Mouse (Mus musculus) forebrain, embryonic 12.5 days (tissue): ENCODE results near the gene Elovl5. TPM values are rescaled to one million over a fixed set of nuclear protein-coding genes. Genes with fewer than 3 reads are reported as not detected.
"Not testable (repeated sequence)": the region's sequence is repeated elsewhere in the genome, so short reads cannot be mapped to it uniquely, and the experiment has no call there.

Experiments
- ATAC-seq: fragments of 200-750 bp; cut with Nextera tagmentation; 2 replicates; pipeline ENCODE4 v1.8.0; 2017; ENCODE audit warnings: moderate TSS enrichment; ENCODE audit not compliant: low FRiP score
- H3K27ac ChIP-seq: fragments of 300-500 bp; sonication (generic); 2 replicates; pipeline ENCODE4 v1.5.1; 2016; ENCODE audit warnings: mild to moderate bottlenecking
- H3K27me3 ChIP-seq: fragments of 300-500 bp; sonication (generic); 2 replicates; pipeline ENCODE4 v1.6.1; 2016; ENCODE audit warnings: mild to moderate bottlenecking
- H3K36me3 ChIP-seq: fragments of 300-500 bp; sonication (generic); replicated peaks from 2 replicates; pipeline ENCODE4 v1.6.1; 2016; ENCODE audit warnings: mild to moderate bottlenecking
- H3K4me1 ChIP-seq: fragments of 300-500 bp; sonication (generic); 2 replicates; pipeline ENCODE4 v1.6.1; 2016
- H3K4me2 ChIP-seq: fragments of 300-500 bp; sonication (generic); 2 replicates; pipeline ENCODE4 v1.6.1; 2016; ENCODE audit warnings: mild to moderate bottlenecking, moderate library complexity
- H3K4me3 ChIP-seq: fragments of 300-500 bp; sonication (generic); replicated peaks from 2 replicates; pipeline ENCODE4 v1.5.1; 2016; ENCODE audit warnings: mild to moderate bottlenecking
- H3K9ac ChIP-seq: fragments of 300-500 bp; sonication (generic); 2 replicates; pipeline ENCODE4 v1.6.1; 2016; ENCODE audit warnings: mild to moderate bottlenecking
- H3K9me3 ChIP-seq: fragments of 300-500 bp; sonication (generic); 2 replicates; pipeline ENCODE4 v1.6.1; 2016
- WGBS: fragments of 180-500 bp; shearing (Covaris S2); methylation state at CpG from one replicate; pipeline ENCODE4 v1.1.7; 2016; 5-methylcytosine and 5-hydroxymethylcytosine counted together
- polyA plus RNA-seq: library from polyadenylated mRNA; unstranded; fragments of >200 nt; fragmentation: Nextera tagmentation; extraction: Ambion mirVana; gene quantifications from 2 replicates; pipeline ENCODE4 v1.2.1, GENCODE M21; 2016

Elovl5 gene
- polyA plus RNA-seq, 1 experiment from 2014 or later: 74.6 TPM

GRCm38 (mm10) chr9:77992276-77992675 is 75.1 kb downstream of the Elovl5 start:
- Histone ChIP-seq H3K9me3 (no peaks in the 10 kb centered on the region), H3K27ac (no peak overlapping the region), H3K27me3 (no peaks in the 10 kb centered on the region), H3K4me3 (no peak overlapping the region), H3K4me1 (no peaks in the 10 kb centered on the region), H3K36me3 (no peaks in the 10 kb centered on the region), H3K9ac (no peak overlapping the region), H3K4me2 (no peak overlapping the region)
- no peak for ATAC-seq
- WGBS: 95% methylated on average over 6 of the region's 6 CpGs

DNA sequence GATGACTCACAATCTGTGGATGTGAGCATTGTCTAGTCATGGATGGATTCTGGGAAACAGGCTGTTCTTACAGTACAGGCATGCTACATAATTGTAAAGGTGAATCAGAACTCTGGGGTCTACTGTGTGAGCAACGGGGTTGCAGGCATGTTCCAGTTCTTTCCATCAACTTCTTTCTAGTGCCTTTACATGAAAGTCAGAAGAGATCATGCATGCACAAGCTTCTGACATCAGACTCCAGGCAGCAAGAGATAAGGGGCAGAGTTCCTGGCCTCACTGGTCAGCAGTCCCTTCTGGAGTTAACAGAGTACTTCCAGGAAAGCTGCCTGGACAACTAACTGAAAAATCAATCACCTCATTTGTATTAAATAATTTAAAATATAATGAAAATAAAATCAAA is 75.9 kb downstream of the Elovl5 start:
- H3K4me1 ChIP-seq: no peaks in the 10 kb centered on the region
- no peaks in the 10 kb centered on the region for H3K36me3 ChIP-seq
- H3K27ac ChIP-seq: no peak overlapping the region
- no peak overlapping the region for H3K4me3 ChIP-seq
- H3K4me2 ChIP-seq: no peak overlapping the region
- H3K27me3 ChIP-seq: no peaks in the 10 kb centered on the region
- no peak for ATAC-seq
- no peak overlapping the region for H3K9ac ChIP-seq
- no peaks in the 10 kb centered on the region for H3K9me3 ChIP-seq
- 90% methylated on average over 1 of the region's 1 CpGs for WGBS

- H3K27ac ChIP-seq, H3K4me2 ChIP-seq, ATAC-seq, H3K27me3 ChIP-seq, H3K4me3 ChIP-seq, H3K36me3 ChIP-seq, H3K9me3 ChIP-seq, H3K4me1 ChIP-seq, H3K9ac ChIP-seq: not testable (repeated sequence)
- WGBS: 87% methylated on average over 2 of the region's 2 CpGs
Measured at GRCm38 (mm10) chr9:77993538-77994255, 76.5 kb downstream of the Elovl5 start.

GRCm38 (mm10) chr9:77995235-77995634 is 78.1 kb downstream of the Elovl5 start:
- no peaks in the 10 kb centered on the region for H3K27me3 ChIP-seq
- WGBS: 81% methylated on average over 9 of the region's 9 CpGs
- no peak overlapping the region for H3K9ac ChIP-seq
- H3K4me1 ChIP-seq: no peaks in the 10 kb centered on the region
- H3K36me3 ChIP-seq: no peaks in the 10 kb centered on the region
- H3K27ac ChIP-seq: no peak overlapping the region
- no peaks in the 10 kb centered on the region for H3K9me3 ChIP-seq
- no peak overlapping the region for H3K4me3 ChIP-seq
- no peak overlapping the region for H3K4me2 ChIP-seq
- ATAC-seq: no peak

GRCm38 (mm10) chr9:78000586-78001500 is 83.7 kb downstream of the Elovl5 start:
- Histone ChIP-seq H3K9me3 (no peaks in the 10 kb centered on the region), H3K9ac (no peak overlapping the region), H3K27me3 (no peaks in the 10 kb centered on the region), H3K36me3 (no peaks in the 10 kb centered on the region), H3K4me2 (no peak overlapping the region), H3K27ac (no peak overlapping the region), H3K4me3 (no peak overlapping the region), H3K4me1 (no peaks in the 10 kb centered on the region)
- no peak for ATAC-seq
- 92% methylated on average over 7 of the region's 7 CpGs for WGBS

GRCm38 (mm10) chr9:78003278-78003677 is 86.1 kb downstream of the Elovl5 start:
- no peak for ATAC-seq

GRCm38 (mm10) chr9:78005481-78005880 is 88.3 kb downstream of the Elovl5 start:
- no peak for ATAC-seq
- no peaks in the 10 kb centered on the region for H3K36me3 ChIP-seq
- no peak overlapping the region for H3K27ac ChIP-seq
- H3K4me1 ChIP-seq: no peaks in the 10 kb centered on the region
- no peaks in the 10 kb centered on the region for H3K27me3 ChIP-seq
- H3K9ac ChIP-seq: no peak overlapping the region
- no peaks in the 10 kb centered on the region for H3K9me3 ChIP-seq
- H3K4me3 ChIP-seq: no peak overlapping the region
- WGBS: 62% methylated on average over 3 of the region's 3 CpGs
- H3K4me2 ChIP-seq: no peak overlapping the region

More at GRCm38 (mm10) chr9:78003278-78003677, 86.1 kb downstream of the Elovl5 start:
- Histone ChIP-seq H3K4me1 (no peaks in the 10 kb centered on the region), H3K9ac (no peak overlapping the region), H3K36me3 (no peaks in the 10 kb centered on the region), H3K4me2 (no peak overlapping the region), H3K4me3 (no peak overlapping the region), H3K9me3 (no peaks in the 10 kb centered on the region), H3K27ac (no peak overlapping the region), H3K27me3 (no peaks in the 10 kb centered on the region)
- 93% methylated on average over 2 of the region's 2 CpGs for WGBS

DNA sequence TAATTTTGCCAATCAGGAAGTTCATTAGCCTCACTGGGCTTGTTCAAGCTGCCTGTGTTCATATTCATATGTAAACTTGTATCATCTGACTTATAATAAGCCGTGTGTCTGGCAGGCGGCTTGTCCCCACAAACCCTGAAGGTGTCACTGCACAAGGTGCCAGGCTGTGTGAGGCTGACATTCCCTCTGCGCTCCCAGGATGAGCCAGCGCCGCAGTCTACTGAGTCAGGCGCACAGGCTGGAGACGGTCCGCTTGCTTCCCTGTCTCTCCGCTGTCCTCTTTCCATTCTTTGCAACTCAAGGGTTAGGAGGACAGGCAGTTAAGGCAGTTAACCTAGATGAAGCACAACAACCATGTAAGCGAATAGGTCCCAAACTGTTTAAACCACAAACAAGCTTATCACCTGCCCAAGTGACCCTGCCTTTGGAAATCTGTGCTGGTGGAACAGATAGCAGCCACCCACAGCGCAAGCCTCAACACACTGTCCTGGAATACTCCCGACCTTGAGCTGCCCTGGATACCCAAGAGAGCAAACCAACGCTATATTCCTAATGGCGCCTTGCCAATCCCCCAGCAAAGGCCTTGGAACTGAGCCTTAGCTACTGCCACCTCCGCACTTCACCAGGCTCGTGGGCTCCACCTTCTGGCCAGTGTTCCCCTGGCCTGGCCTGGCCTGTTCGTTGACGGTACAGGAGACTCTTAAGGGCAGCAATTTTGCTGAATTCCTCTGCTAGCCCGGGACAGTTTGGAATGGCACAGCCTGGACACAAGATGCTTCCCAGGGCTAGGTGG is 89.2 kb downstream of the Elovl5 start:
- H3K9ac ChIP-seq: no peak overlapping the region
- H3K4me3 ChIP-seq: no peak overlapping the region
- H3K27me3 ChIP-seq: no peaks in the 10 kb centered on the region
- no peaks in the 10 kb centered on the region for H3K9me3 ChIP-seq
- H3K27ac ChIP-seq: no peak overlapping the region
- no peaks in the 10 kb centered on the region for H3K4me1 ChIP-seq
- no peaks in the 10 kb centered on the region for H3K36me3 ChIP-seq
- H3K4me2 ChIP-seq: no peak overlapping the region
- 60% methylated on average over 19 of the region's 19 CpGs for WGBS
- peak; percentile 71 for ATAC-seq

DNA sequence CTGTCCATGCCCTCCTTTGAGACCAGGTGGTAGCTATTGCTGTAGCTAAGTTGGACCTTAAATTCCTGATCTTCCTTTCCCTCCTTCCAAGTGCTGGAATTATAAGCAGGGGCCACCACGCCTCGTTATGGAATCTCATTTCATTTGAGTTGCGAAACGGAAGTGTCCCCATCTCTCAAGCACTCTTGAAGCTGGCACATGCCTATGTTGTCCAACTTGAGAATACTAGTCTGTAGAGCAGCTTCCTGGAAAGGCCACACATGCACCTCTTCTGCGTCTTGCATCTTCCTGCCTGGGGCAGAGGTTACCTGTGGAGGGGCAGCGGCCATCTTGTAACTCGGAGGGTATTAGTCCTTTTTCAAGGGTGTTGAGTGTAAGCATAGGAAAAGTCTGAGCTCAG is 92.2 kb downstream of the Elovl5 start:
- H3K9me3 ChIP-seq: no peaks in the 10 kb centered on the region
- no peak for ATAC-seq
- H3K4me1 ChIP-seq: no peaks in the 10 kb centered on the region
- no peak overlapping the region for H3K4me3 ChIP-seq
- H3K36me3 ChIP-seq: no peaks in the 10 kb centered on the region
- no peak overlapping the region for H3K4me2 ChIP-seq
- H3K27ac ChIP-seq: no peak overlapping the region
- H3K27me3 ChIP-seq: no peaks in the 10 kb centered on the region
- no peak overlapping the region for H3K9ac ChIP-seq
- 90% methylated on average over 7 of the region's 7 CpGs for WGBS

DNA sequence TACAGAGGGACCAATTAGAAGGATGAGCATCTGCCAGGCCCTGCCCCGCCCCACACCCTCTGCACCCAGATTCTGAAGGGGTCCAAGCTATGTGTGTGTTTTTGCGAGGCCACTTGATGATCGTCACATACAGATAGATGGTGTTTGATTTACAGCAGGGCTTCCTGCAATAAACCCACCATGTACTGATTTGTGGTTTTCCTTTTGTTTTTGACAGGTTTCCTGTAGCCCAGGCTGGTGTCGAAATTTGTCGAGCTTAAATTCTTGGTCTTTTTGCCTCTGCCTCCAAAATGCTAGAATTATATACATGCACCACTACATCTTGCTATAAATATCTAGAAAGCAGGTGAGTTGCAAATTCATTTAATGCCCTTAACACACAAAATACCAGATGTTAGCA is 93.0 kb downstream of the Elovl5 start:
- 87% methylated on average over 5 of the region's 5 CpGs for WGBS
- Histone ChIP-seq H3K4me2 (no peak overlapping the region), H3K27me3 (no peaks in the 10 kb centered on the region), H3K27ac (no peak overlapping the region), H3K9me3 (no peaks in the 10 kb centered on the region), H3K4me3 (no peak overlapping the region), H3K9ac (no peak overlapping the region), H3K36me3 (no peaks in the 10 kb centered on the region), H3K4me1 (no peaks in the 10 kb centered on the region)
- ATAC-seq: no peak

DNA sequence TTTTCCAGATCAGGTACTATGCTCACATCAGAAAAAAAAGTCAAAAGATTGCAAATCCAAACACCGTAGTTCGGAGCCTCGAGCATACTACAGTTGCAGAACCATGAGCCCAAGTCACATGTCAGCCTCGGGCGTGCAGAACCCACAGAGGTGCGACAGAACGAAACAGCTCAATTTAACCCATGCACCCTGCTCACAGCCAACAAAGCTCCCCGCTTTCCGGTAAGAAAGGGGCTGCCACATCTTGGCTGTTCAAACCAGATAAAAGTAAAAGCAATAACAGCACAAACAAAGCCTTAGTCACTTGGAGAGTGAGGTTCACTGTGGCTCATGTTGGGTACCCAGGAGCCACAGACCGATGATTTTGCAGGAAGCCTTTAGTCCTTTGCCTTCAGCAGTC is 93.5 kb downstream of the Elovl5 start:
- Histone ChIP-seq H3K9me3 (no peaks in the 10 kb centered on the region), H3K27ac (no peak overlapping the region), H3K4me3 (no peak overlapping the region), H3K27me3 (no peaks in the 10 kb centered on the region), H3K4me2 (no peak overlapping the region), H3K9ac (no peak overlapping the region), H3K36me3 (no peaks in the 10 kb centered on the region), H3K4me1 (no peaks in the 10 kb centered on the region)
- ATAC-seq: no peak
- 90% methylated on average over 10 of the region's 10 CpGs for WGBS

- no peak for ATAC-seq
- 96% methylated on average over 4 of the region's 4 CpGs for WGBS
- H3K4me2 ChIP-seq: no peak overlapping the region
- no peak overlapping the region for H3K27ac ChIP-seq
- H3K36me3 ChIP-seq: no peaks in the 10 kb centered on the region
- H3K4me3 ChIP-seq: no peak overlapping the region
- no peaks in the 10 kb centered on the region for H3K9me3 ChIP-seq
- H3K9ac ChIP-seq: no peak overlapping the region
- no peaks in the 10 kb centered on the region for H3K4me1 ChIP-seq
- H3K27me3 ChIP-seq: no peaks in the 10 kb centered on the region
Measured at GRCm38 (mm10) chr9:78012066-78012465, 94.9 kb downstream of the Elovl5 start.
